Mouse (Mus musculus) G1E (cell line): ENCODE results near the gene Tcf7l1. TPM values are rescaled to one million over a fixed set of nuclear protein-coding genes. Genes with fewer than 3 reads are reported as not detected.

Experiments used
- ATAC-seq: 2 replicates; pipeline ENCODE4 v1.8.0; 2016; ENCODE audit warnings: mild to moderate bottlenecking; ENCODE audit not compliant: insufficient number of reproducible peaks, poor library complexity, low FRiP score, severe bottlenecking; ENCODE audit errors: extremely low read depth
- DNase-seq: peaks from one replicate; pipeline ENCODE4 v3.0.0; 2012; ENCODE audit warnings: low spot score
- H3K27me3 ChIP-seq: 2 replicates; pipeline ENCODE4 v1.6.1; 2012; ENCODE audit warnings: mild to moderate bottlenecking, low read length, inconsistent platforms; ENCODE audit not compliant: insufficient read depth
- H3K36me3 ChIP-seq: replicated peaks from 2 replicates; pipeline ENCODE3; 2012; ENCODE audit warnings: mild to moderate bottlenecking, inconsistent platforms
- H3K4me1 ChIP-seq: 2 replicates; pipeline ENCODE4 v1.6.1; 2012; ENCODE audit warnings: low read depth, low read length, inconsistent platforms, mixed read lengths; ENCODE audit not compliant: insufficient read depth
- H3K4me3 ChIP-seq: 2 replicates; pipeline ENCODE4 v1.5.1; 2012; ENCODE audit warnings: low read depth, mild to moderate bottlenecking, inconsistent platforms, low read length, moderate library complexity, mixed read lengths
- H3K9me3 ChIP-seq: replicated peaks from 2 replicates; pipeline ENCODE4 v1.6.1; 2012; ENCODE audit warnings: inconsistent platforms
- CTCF ChIP-seq: IDR thresholded peaks from 2 replicates; pipeline ENCODE4 v1.5.1; 2012; ENCODE audit warnings: low read depth, low read length, inconsistent platforms, mixed read lengths
- GATA1 ChIP-seq: IDR thresholded peaks from 2 replicates; pipeline ENCODE4 v1.6.1; 2012; ENCODE audit warnings: borderline replicate concordance, low read length, inconsistent platforms, mixed read lengths
- GATA2 ChIP-seq: IDR thresholded peaks from 2 replicates; pipeline ENCODE4 v1.6.1; 2012; ENCODE audit warnings: low read depth, low read length, inconsistent platforms, borderline replicate concordance
- POLR2AphosphoS5 ChIP-seq: IDR thresholded peaks from 2 replicates; pipeline ENCODE4 v1.6.1; 2012; ENCODE audit warnings: low read depth, low read length, inconsistent platforms; ENCODE audit not compliant: insufficient replicate concordance
- TAL1 ChIP-seq: conservative IDR thresholded peaks from 2 replicates; pipeline ENCODE4 v1.6.1; 2012; ENCODE audit warnings: low read depth, low read length, inconsistent platforms, mixed read lengths
- polyA plus RNA-seq: library from polyadenylated mRNA; stranded (reverse); fragments of >175 nt; gene quantifications from 2 replicates; pipeline ENCODE4 v1.2.3, GENCODE M21; 2012
- total RNA-seq, 2 experiments: library from RNA; stranded (forward) in 1 of 2; stranded (reverse) in 1 of 2; fragments of 200-1000 nt in 1 of 2; fragments of >200 nt in 1 of 2; fragmentation: Nextera tagmentation in 1 of 2; gene quantifications; 2 replicates each; pipeline ENCODE4 v1.2.3; 2014 to 2017

Tcf7l1 gene
- total and polyA plus RNA-seq, 3 experiments: 0.38 TPM; not detected in 2

- Histone ChIP-seq H3K27me3 (no peaks in the 10 kb centered on the region), H3K4me1 (peaks cover 18% of the 10 kb centered on the region), H3K36me3 (peaks cover 43% of the 10 kb centered on the region), H3K9me3 (no peaks in the 10 kb centered on the region), H3K4me3 (no peak overlapping the region)
- DNase-seq: no peak
- no peak for ATAC-seq
- no peak for TF ChIP-seq GATA1
Measured at GRCm38 (mm10) chr6:72593011-72593803, 195.8 kb downstream of the Tcf7l1 start.

- Histone ChIP-seq H3K4me3 (no peak overlapping the region), H3K36me3 (peaks cover 57% of the 10 kb centered on the region), H3K9me3 (no peaks in the 10 kb centered on the region), H3K27me3 (no peaks in the 10 kb centered on the region), H3K4me1 (no peaks in the 10 kb centered on the region)
- ATAC-seq (no peak), DNase-seq (no peak)
- no peak for TF ChIP-seq GATA2
- TF ChIP-seq POLR2AphosphoS5: no peak
Measured at GRCm38 (mm10) chr6:72590111-72590510, 198.9 kb downstream of the Tcf7l1 start.

GRCm38 (mm10) chr6:72588307-72588706 lies 200.7 kb downstream of the Tcf7l1 start:
- Histone ChIP-seq H3K4me3 (no peak overlapping the region), H3K27me3 (no peaks in the 10 kb centered on the region), H3K9me3 (no peaks in the 10 kb centered on the region), H3K4me1 (no peaks in the 10 kb centered on the region), H3K36me3 (peaks cover 50% of the 10 kb centered on the region)
- ATAC-seq: no peak
- no peak for DNase-seq
- TF ChIP-seq CTCF (no peak), GATA2 (no peak), POLR2AphosphoS5 (no peak)

- H3K4me3 ChIP-seq: no peak overlapping the region
Measured at GRCm38 (mm10) chr6:72586701-72587100, 202.4 kb downstream of the Tcf7l1 start.

GRCm38 (mm10) chr6:72584154-72584553 lies 204.9 kb downstream of the Tcf7l1 start:
- Histone ChIP-seq H3K36me3 (peaks cover 52% of the 10 kb centered on the region), H3K4me3 (no peak overlapping the region)

More at GRCm38 (mm10) chr6:72586701-72587100, 202.4 kb downstream of the Tcf7l1 start:
- no peaks in the 10 kb centered on the region for H3K27me3 ChIP-seq
- no peaks in the 10 kb centered on the region for H3K9me3 ChIP-seq
- H3K36me3 ChIP-seq: peaks cover 42% of the 10 kb centered on the region
- no peaks in the 10 kb centered on the region for H3K4me1 ChIP-seq
- DNase-seq: no peak
- ATAC-seq: no peak
- TF ChIP-seq CTCF (no peak), GATA1 (no peak), TAL1 (no peak), POLR2AphosphoS5 (no peak), GATA2 (no peak)

GRCm38 (mm10) chr6:72583211-72583839 lies 205.7 kb downstream of the Tcf7l1 start:
- DNase-seq (no peak), ATAC-seq (no peak)
- no peak overlapping the region for H3K4me3 ChIP-seq
- H3K27me3 ChIP-seq: no peaks in the 10 kb centered on the region
- H3K36me3 ChIP-seq: peaks cover 59% of the 10 kb centered on the region
- TF ChIP-seq TAL1 (no peak), GATA1 (no peak), GATA2 (no peak), CTCF (no peak), POLR2AphosphoS5 (no peak)
- no peaks in the 10 kb centered on the region for H3K9me3 ChIP-seq
- no peaks in the 10 kb centered on the region for H3K4me1 ChIP-seq

More at GRCm38 (mm10) chr6:72584154-72584553, 204.9 kb downstream of the Tcf7l1 start:
- Histone ChIP-seq H3K9me3 (no peaks in the 10 kb centered on the region), H3K4me1 (no peaks in the 10 kb centered on the region), H3K27me3 (no peaks in the 10 kb centered on the region)
- DNase-seq (no peak), ATAC-seq (no peak)
- TF ChIP-seq CTCF (no peak), GATA2 (no peak), GATA1 (no peak), TAL1 (no peak), POLR2AphosphoS5 (no peak)
